Mouse (Mus musculus): ENCODE measurements at regions not wholly inside any gene's neighbourhood (a gene's known extent, or its start where the extent isn't known, plus 50 kb on each side); places are given as distances from the start of the nearest gene placed in this dataset.

- Histone ChIP-seq H3K9ac (ENCODE audit: control insufficient read depth, low read depth, low read length, poor library complexity, severe bottlenecking) (no peak overlapping the region), H3K9me3 (replicated peaks; ENCODE audit: insufficient read depth, low read length) (no peaks in the 10 kb centered on the region), H3K36me3 (ENCODE audit: control insufficient read depth in 1 of 2, insufficient read depth in 2 of 2, low read length in 2 of 2) (no peaks in the 10 kb centered on the region), H3K4me3 (ENCODE audit: control insufficient read depth in 1 of 2, insufficient read depth in 1 of 2, low read depth in 2 of 2, low read length in 2 of 2) (no peak overlapping the region), H3K27ac (ENCODE audit: control insufficient read depth, low read depth, low read length) (no peak overlapping the region), H3K4me1 (ENCODE audit: control insufficient read depth in 1 of 2, insufficient read depth in 2 of 2, low read length in 2 of 2) (no peaks in the 10 kb centered on the region), H3K27me3 (ENCODE audit: control insufficient read depth in 1 of 2, insufficient read depth in 2 of 2, low read length in 2 of 2) (no peaks in the 10 kb centered on the region), H3K79me2 (ENCODE audit: control insufficient read depth, insufficient read depth, low read length, poor library complexity) (no peaks in the 10 kb centered on the region)
- no peak for DNase-seq (ENCODE audit: low read depth, low spot score)
- TF ChIP-seq SIN3A (IDR thresholded peaks at IDR 0.05; ENCODE audit: low read length), result no peak
- no peak for TF ChIP-seq SMC3 (IDR thresholded peaks at IDR 0.05; ENCODE audit: low read depth, low read length)
- TF ChIP-seq JUND (IDR thresholded peaks at IDR 0.05; ENCODE audit: low read depth, low read length), result no peak
These were observed 429.2 kb downstream of the Fgf9 start for GRCm38 (mm10) chr14:58499501-58499900.

DNA sequence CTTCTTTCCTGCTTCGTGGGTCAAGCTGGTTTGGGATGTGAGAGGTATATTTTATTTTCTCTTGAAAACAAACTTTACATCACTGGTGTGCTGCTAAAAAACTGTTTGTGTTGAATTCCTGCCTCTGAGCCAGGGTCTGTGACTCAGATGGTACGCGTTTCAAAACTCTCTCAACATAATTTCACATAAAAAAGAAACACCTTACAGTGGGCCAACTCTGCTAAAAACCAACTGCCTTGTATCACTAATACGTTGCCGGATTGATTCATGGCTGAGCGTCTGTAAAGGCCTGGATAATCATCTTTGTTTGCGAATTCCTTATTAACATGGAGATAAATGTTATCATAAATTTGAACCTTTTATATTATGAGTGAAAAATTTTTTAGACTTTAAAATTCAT is 428.7 kb downstream of the Fgf9 start:
- no peak for TF ChIP-seq MAZ (IDR thresholded peaks at IDR 0.05; ENCODE audit: low read depth, low read length)
- no peak for TF ChIP-seq MAX (IDR thresholded peaks at IDR 0.05; ENCODE audit: low read length)
- TF ChIP-seq SIN3A (IDR thresholded peaks at IDR 0.05; ENCODE audit: low read length), result no peak
- TF ChIP-seq E2F4 (IDR thresholded peaks at IDR 0.05; ENCODE audit: borderline replicate concordance, low read depth, low read length), result no peak
- TF ChIP-seq MEF2A (IDR thresholded peaks at IDR 0.05; ENCODE audit: extremely low read depth, insufficient replicate concordance, low read depth, low read length, poor library complexity, severe bottlenecking), result no peak
- Histone ChIP-seq H3K4me1 (ENCODE audit: control insufficient read depth in 1 of 2, insufficient read depth in 2 of 2, low read length in 2 of 2) (no peaks in the 10 kb centered on the region), H3K9me3 (replicated peaks; ENCODE audit: insufficient read depth, low read length) (no peaks in the 10 kb centered on the region), H3K27me3 (ENCODE audit: control insufficient read depth in 1 of 2, insufficient read depth in 2 of 2, low read length in 2 of 2) (no peaks in the 10 kb centered on the region), H3K4me3 (ENCODE audit: control insufficient read depth in 1 of 2, insufficient read depth in 1 of 2, low read depth in 2 of 2, low read length in 2 of 2) (no peak overlapping the region), H3K79me2 (ENCODE audit: control insufficient read depth, insufficient read depth, low read length, poor library complexity) (no peaks in the 10 kb centered on the region), H3K36me3 (ENCODE audit: control insufficient read depth in 1 of 2, insufficient read depth in 2 of 2, low read length in 2 of 2) (no peaks in the 10 kb centered on the region), H3K9ac (ENCODE audit: control insufficient read depth, low read depth, low read length, poor library complexity, severe bottlenecking) (no peak overlapping the region), H3K27ac (ENCODE audit: control insufficient read depth, low read depth, low read length) (no peak overlapping the region)
- DNase-seq (ENCODE audit: low read depth, low spot score), result no peak

- H3K27ac ChIP-seq (ENCODE audit: control insufficient read depth, low read depth, low read length), result no peak overlapping the region
- DNase-seq (ENCODE audit: low read depth, low spot score), result no peak
- H3K27me3 ChIP-seq (ENCODE audit: control insufficient read depth in 1 of 2, insufficient read depth in 2 of 2, low read length in 2 of 2), result no peaks in the 10 kb centered on the region
- H3K9me3 ChIP-seq (replicated peaks; ENCODE audit: insufficient read depth, low read length), result no peaks in the 10 kb centered on the region
- H3K79me2 ChIP-seq (ENCODE audit: control insufficient read depth, insufficient read depth, low read length, poor library complexity), result no peaks in the 10 kb centered on the region
- no peaks in the 10 kb centered on the region for H3K4me1 ChIP-seq (ENCODE audit: control insufficient read depth in 1 of 2, insufficient read depth in 2 of 2, low read length in 2 of 2)
- TF ChIP-seq POLR2AphosphoS2 (IDR thresholded peaks at IDR 0.05; ENCODE audit: low read length), result no peak
- no peak for TF ChIP-seq SIN3A (IDR thresholded peaks at IDR 0.05; ENCODE audit: low read length)
- no peak for TF ChIP-seq ETS1 (IDR thresholded peaks at IDR 0.05; ENCODE audit: low read depth, low read length)
- TF ChIP-seq E2F4 (IDR thresholded peaks at IDR 0.05; ENCODE audit: borderline replicate concordance, low read depth, low read length), result no peak
- no peak for TF ChIP-seq POLR2A (IDR thresholded peaks at IDR 0.05; ENCODE audit: control insufficient read depth in 1 of 2, insufficient read depth in 1 of 2, low read depth in 1 of 2, low read length in 2 of 2, poor library complexity in 1 of 2)
- TF ChIP-seq MYB (IDR thresholded peaks at IDR 0.05; ENCODE audit: low read depth, low read length), result no peak
- TF ChIP-seq MEF2A (IDR thresholded peaks at IDR 0.05; ENCODE audit: extremely low read depth, insufficient replicate concordance, low read depth, low read length, poor library complexity, severe bottlenecking), result no peak
- TF ChIP-seq MAFK (IDR thresholded peaks at IDR 0.05; ENCODE audit: borderline replicate concordance, low read depth, low read length), result no peak
- TF ChIP-seq RCOR1 (IDR thresholded peaks at IDR 0.05; ENCODE audit: low read depth, low read length), result no peak
- no peak for TF ChIP-seq NELFE (IDR thresholded peaks at IDR 0.05; ENCODE audit: low read depth, low read length)
- no peak for TF ChIP-seq RAD21 (IDR thresholded peaks at IDR 0.05; ENCODE audit: low read depth, low read length)
- no peak for TF ChIP-seq CTCF (IDR thresholded peaks at IDR 0.05 in 2 of 3, conservative IDR thresholded peaks at IDR 0.05 in 1 of 3; ENCODE audit: control insufficient read depth in 1 of 3, insufficient read depth in 1 of 3, low read depth in 2 of 3, low read length in 3 of 3, poor library complexity in 1 of 3, severe bottlenecking in 1 of 3)
- no peak for TF ChIP-seq TAL1 (IDR thresholded peaks at IDR 0.05; ENCODE audit: low read length)
- TF ChIP-seq USF1 (IDR thresholded peaks at IDR 0.05; ENCODE audit: low read depth, low read length), result no peak
- TF ChIP-seq ZC3H11A (IDR thresholded peaks at IDR 0.05; ENCODE audit: low read depth, low read length), result no peak
- H3K4me3 ChIP-seq (ENCODE audit: control insufficient read depth in 1 of 2, insufficient read depth in 1 of 2, low read depth in 2 of 2, low read length in 2 of 2), result no peak overlapping the region
- H3K36me3 ChIP-seq (ENCODE audit: control insufficient read depth in 1 of 2, insufficient read depth in 2 of 2, low read length in 2 of 2), result no peaks in the 10 kb centered on the region
- H3K9ac ChIP-seq (ENCODE audit: control insufficient read depth, low read depth, low read length, poor library complexity, severe bottlenecking), result no peak overlapping the region
These were observed 426.6 kb downstream of the Fgf9 start for GRCm38 (mm10) chr14:58496902-58497301.

Measured in MEL (cell line).